Mouse (Mus musculus): ENCODE measurements around the gene Tbc1d10a. TPM values are rescaled to one million over a fixed set of nuclear protein-coding genes. Genes with fewer than 3 reads are reported as not detected.

Gene Tbc1d10a
- total and polyA plus RNA-seq, 2 experiments from 2014 or later, result 33.1 to 42.0 TPM

DNA sequence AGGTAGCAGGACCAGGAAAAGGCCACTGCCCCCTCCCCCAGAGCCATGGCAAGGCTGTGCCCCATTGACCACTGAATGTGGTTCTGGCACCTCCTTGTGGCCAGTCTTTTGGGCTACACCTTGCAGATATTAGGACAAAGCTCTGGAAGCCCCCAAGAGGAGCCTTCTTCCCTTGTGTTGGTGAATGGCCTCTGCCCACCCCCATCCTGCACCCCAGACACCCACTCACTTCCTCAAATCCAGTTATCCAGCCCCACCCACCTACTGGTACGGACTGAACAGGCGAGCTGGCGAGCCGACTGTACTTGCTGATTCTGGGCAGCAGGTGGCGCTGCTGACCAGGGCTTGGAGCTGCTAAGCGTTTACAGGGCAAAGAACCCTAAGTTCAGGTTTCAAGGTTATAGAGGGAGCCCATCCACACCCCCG, 72.1 kb downstream of the Tbc1d10a start:
- Histone ChIP-seq H3K27ac (ENCODE audit: low read depth, low read length) (no peak overlapping the region), H3K9me3 (ENCODE audit: low read length) (no peaks in the 10 kb centered on the region), H3K36me3 (ENCODE audit: insufficient read depth) (no peaks in the 10 kb centered on the region), H3K9ac (no peak overlapping the region), H3K4me3 (ENCODE audit: low read depth, low read length) (0 out of 2 replicates have a peak overlapping the region, but pooled peaks have one; percentile 12), H3K27me3 (ENCODE audit: insufficient read depth, low read length) (no peaks in the 10 kb centered on the region), H3K4me2 (ENCODE audit: low read depth) (peak overlapping the region; percentile 46), H3K4me1 (ENCODE audit: insufficient read depth) (peaks cover 6% of the 10 kb centered on the region)
- 2% methylated on average over 7 of the region's 7 CpGs for WGBS
- ATAC-seq, result peak; percentile 81
- peak; percentile 99 for TF ChIP-seq CTCF (IDR thresholded peaks at IDR 0.05; ENCODE audit: low read depth)
- peak; percentile 94 for DNase-seq

DNA sequence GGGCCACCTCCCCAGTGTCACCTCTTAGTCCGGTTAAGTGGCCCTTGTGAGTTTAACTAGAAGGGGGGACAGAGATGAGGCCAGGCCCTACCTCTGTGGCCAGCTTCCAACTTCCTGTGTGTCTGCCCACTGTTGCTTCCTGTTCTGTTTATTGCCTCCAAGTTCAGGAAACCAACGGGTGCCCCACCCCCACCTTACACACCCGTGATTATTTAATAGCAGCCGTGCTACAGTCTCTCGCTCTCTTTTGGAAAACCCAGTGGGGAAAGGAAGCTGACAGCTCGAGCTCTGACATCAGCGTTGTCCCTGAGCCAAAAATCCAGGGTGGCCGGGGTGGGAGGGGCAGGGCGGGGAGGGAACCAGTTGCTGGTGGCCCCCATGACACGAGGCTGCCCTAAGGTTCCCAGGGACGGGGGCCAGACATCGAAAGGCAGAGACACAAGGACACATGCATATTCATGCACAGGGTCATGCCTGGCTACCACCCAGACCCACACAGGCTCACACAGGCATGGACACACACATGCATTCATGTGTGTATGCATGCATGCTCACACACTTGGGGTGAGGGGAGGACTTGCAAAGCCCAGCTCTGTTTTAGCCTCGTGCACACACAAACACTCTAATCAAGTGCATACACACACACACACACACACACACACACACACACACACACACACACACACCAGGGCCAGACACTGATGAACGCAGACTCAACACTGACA, 74.0 kb downstream of the Tbc1d10a start:
- Histone ChIP-seq H3K27me3 (ENCODE audit: insufficient read depth, low read length) (peaks cover 6% of the 10 kb centered on the region), H3K4me2 (ENCODE audit: low read depth) (peak overlapping the region; percentile 23; the same call in 1 of the 2 replicates), H3K4me1 (ENCODE audit: insufficient read depth) (peaks cover 6% of the 10 kb centered on the region), H3K27ac (ENCODE audit: low read depth, low read length) (no peak overlapping the region), H3K9ac (no peak overlapping the region), H3K9me3 (ENCODE audit: low read length) (no peaks in the 10 kb centered on the region), H3K36me3 (ENCODE audit: insufficient read depth) (no peaks in the 10 kb centered on the region), H3K4me3 (ENCODE audit: low read depth, low read length) (no peak overlapping the region)
- ATAC-seq (peak; percentile 25; the same call in 1 of the 2 replicates), DNase-seq (peak; percentile 56)
- TF ChIP-seq CTCF (IDR thresholded peaks at IDR 0.05; ENCODE audit: low read depth), result no peak
- 23% methylated on average over 14 of the region's 14 CpGs for WGBS

DNA sequence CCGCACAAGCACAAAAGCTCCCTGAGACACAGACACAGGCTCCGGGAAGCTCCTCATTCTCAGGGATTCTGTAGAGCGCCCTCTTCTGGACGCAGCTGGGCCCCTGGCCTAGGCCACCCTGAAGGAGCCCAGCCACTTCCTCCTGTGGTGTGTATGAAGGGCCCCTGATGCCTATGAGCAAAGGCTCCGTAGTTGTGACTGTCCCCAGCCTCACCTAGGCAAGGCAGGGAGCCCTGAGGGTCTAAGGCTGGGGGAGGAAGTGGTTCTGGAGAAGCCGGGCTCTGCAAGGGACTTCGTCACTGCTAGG, 74.6 kb downstream of the Tbc1d10a start:
- H3K27ac ChIP-seq (ENCODE audit: low read depth, low read length), result no peak overlapping the region
- peaks cover 6% of the 10 kb centered on the region for H3K4me1 ChIP-seq (ENCODE audit: insufficient read depth)
- no peaks in the 10 kb centered on the region for H3K36me3 ChIP-seq (ENCODE audit: insufficient read depth)
- H3K4me3 ChIP-seq (ENCODE audit: low read depth, low read length), result no peak overlapping the region
- peak; percentile 58 for TF ChIP-seq CTCF (IDR thresholded peaks at IDR 0.05; ENCODE audit: low read depth)
- H3K27me3 ChIP-seq (ENCODE audit: insufficient read depth, low read length), result peaks cover 11% of the 10 kb centered on the region
- 46% methylated on average over 7 of the region's 7 CpGs for WGBS
- H3K4me2 ChIP-seq (ENCODE audit: low read depth), result no peak overlapping the region
- ATAC-seq (peak; percentile 40; the same call in 1 of the 2 replicates), DNase-seq (peak; percentile 52)
- H3K9me3 ChIP-seq (ENCODE audit: low read length), result no peaks in the 10 kb centered on the region
- no peak overlapping the region for H3K9ac ChIP-seq

DNA sequence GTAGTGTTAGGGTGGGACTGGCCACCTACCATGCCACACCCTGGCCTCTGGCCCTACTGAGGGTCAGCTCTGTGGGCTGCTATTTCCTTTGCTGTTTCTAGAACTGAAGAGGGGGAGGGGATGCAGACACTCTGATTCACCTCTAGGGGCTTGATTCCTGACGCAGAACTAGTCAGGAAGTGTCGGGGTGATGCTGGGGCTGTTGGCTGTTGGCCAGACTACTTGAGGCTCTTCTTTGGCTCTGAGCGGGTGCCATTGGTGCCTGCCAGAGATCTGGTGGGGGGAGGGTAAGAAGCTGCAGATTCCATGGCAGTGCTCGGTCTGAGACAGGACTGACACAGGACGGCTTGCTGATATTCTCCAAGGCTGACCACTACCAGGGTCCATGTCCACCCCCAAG, 75.4 kb downstream of the Tbc1d10a start:
- no peak overlapping the region for H3K4me3 ChIP-seq (ENCODE audit: low read depth, low read length)
- ATAC-seq, result peak; percentile 60
- H3K4me1 ChIP-seq (ENCODE audit: insufficient read depth), result peaks cover 6% of the 10 kb centered on the region
- peaks cover 16% of the 10 kb centered on the region for H3K27me3 ChIP-seq (ENCODE audit: insufficient read depth, low read length)
- 19% methylated on average over 5 of the region's 5 CpGs for WGBS
- peak; percentile 62 for TF ChIP-seq CTCF (IDR thresholded peaks at IDR 0.05; ENCODE audit: low read depth)
- no peaks in the 10 kb centered on the region for H3K9me3 ChIP-seq (ENCODE audit: low read length)
- H3K27ac ChIP-seq (ENCODE audit: low read depth, low read length), result no peak overlapping the region
- peak; percentile 78 for DNase-seq
- no peak overlapping the region for H3K9ac ChIP-seq
- no peak overlapping the region for H3K4me2 ChIP-seq (ENCODE audit: low read depth)
- H3K36me3 ChIP-seq (ENCODE audit: insufficient read depth), result no peaks in the 10 kb centered on the region

DNA sequence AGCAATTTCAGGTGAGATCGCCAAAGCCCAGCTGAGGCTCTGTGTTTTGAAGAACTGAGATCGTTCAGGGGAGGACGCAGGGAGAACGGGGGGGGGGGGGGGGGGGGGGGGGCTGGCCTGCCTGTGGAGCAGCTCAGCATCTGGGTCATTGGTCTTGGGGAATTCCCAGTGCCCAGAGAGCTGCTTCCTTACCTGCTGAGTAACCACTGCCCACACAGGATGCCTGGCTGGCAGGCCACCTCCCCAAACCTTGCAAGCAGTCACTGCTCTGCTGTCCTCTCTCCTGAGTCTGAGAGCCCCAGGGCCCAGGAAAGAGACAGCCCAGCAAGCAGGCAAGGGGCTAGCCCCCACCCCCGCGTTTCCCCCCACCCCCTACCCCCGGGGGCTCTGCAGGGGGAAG, 76.3 kb downstream of the Tbc1d10a start:
- TF ChIP-seq CTCF (IDR thresholded peaks at IDR 0.05; ENCODE audit: low read depth), result no peak
- Histone ChIP-seq H3K4me1 (ENCODE audit: insufficient read depth) (peaks cover 6% of the 10 kb centered on the region), H3K27ac (ENCODE audit: low read depth, low read length) (no peak overlapping the region), H3K4me3 (ENCODE audit: low read depth, low read length) (no peak overlapping the region), H3K9me3 (ENCODE audit: low read length) (no peaks in the 10 kb centered on the region), H3K9ac (no peak overlapping the region), H3K4me2 (ENCODE audit: low read depth) (no peak overlapping the region), H3K27me3 (ENCODE audit: insufficient read depth, low read length) (peaks cover 21% of the 10 kb centered on the region), H3K36me3 (ENCODE audit: insufficient read depth) (no peaks in the 10 kb centered on the region)
- no peak for DNase-seq
- no peak for ATAC-seq
- WGBS, result 17% methylated on average over 7 of the region's 7 CpGs

DNA sequence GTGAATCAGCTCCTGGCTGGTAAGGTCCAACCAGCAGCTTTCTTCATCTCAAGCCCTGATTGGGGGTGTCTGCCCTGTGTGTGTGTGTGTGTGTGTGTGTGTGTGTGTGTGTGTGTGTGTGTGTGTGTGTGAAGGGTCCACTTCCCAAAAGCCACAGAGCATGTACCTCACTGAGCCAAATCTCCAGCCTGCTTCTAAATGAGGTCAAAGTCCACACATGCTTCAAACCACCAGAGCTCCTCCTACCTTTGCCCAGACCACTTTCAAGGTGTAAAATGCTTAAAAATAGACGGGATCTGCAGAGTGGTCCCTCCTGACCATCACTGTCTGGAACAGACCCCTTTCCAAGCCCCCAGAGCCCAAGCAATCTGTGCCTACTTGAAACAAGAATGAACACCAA, 76.7 kb downstream of the Tbc1d10a start:
- no peak overlapping the region for H3K9ac ChIP-seq
- WGBS, result 32% methylated on average over 1 of the region's 1 CpGs
- H3K4me2 ChIP-seq (ENCODE audit: low read depth), result no peak overlapping the region
- DNase-seq (no peak), ATAC-seq (no peak)
- TF ChIP-seq CTCF (IDR thresholded peaks at IDR 0.05; ENCODE audit: low read depth), result no peak
- no peak overlapping the region for H3K27ac ChIP-seq (ENCODE audit: low read depth, low read length)
- no peaks in the 10 kb centered on the region for H3K36me3 ChIP-seq (ENCODE audit: insufficient read depth)
- H3K27me3 ChIP-seq (ENCODE audit: insufficient read depth, low read length), result peaks cover 21% of the 10 kb centered on the region
- peaks cover 6% of the 10 kb centered on the region for H3K4me1 ChIP-seq (ENCODE audit: insufficient read depth)
- no peak overlapping the region for H3K4me3 ChIP-seq (ENCODE audit: low read depth, low read length)
- no peaks in the 10 kb centered on the region for H3K9me3 ChIP-seq (ENCODE audit: low read length)

DNA sequence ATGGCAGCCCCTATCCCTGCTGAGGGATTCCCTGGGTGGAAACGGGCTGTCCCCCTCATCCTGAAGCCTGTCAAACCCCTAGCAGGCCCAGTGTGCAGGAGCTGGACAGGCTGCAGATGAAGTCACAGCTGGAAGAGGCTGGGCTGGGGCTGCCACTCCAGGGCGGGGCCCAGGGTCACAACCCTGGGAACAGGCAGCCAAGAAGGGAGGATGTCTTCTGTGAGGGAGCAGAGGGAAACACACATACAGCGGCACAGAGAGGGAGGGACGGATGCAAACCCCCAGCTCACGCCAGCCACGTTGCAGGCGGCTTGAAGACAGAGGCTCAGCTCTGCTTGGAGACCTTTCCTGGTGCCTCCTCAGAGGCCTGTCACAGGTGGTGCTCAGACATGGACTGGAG, 77.5 kb downstream of the Tbc1d10a start:
- H3K4me2 ChIP-seq (ENCODE audit: low read depth), result no peak overlapping the region
- peaks cover 6% of the 10 kb centered on the region for H3K4me1 ChIP-seq (ENCODE audit: insufficient read depth)
- ATAC-seq (no peak), DNase-seq (no peak)
- H3K27ac ChIP-seq (ENCODE audit: low read depth, low read length), result no peak overlapping the region
- H3K9ac ChIP-seq, result no peak overlapping the region
- peaks cover 22% of the 10 kb centered on the region for H3K27me3 ChIP-seq (ENCODE audit: insufficient read depth, low read length)
- H3K36me3 ChIP-seq (ENCODE audit: insufficient read depth), result no peaks in the 10 kb centered on the region
- 76% methylated on average over 7 of the region's 7 CpGs for WGBS
- TF ChIP-seq CTCF (IDR thresholded peaks at IDR 0.05; ENCODE audit: low read depth), result no peak
- no peak overlapping the region for H3K4me3 ChIP-seq (ENCODE audit: low read depth, low read length)
- H3K9me3 ChIP-seq (ENCODE audit: low read length), result no peaks in the 10 kb centered on the region

Small RNA genes within 50 kb of the gene (microRNA-seq; reads per million reads assigned to microRNA genes)
- gene Mir3060, result 5.8 to 7.1 reads per million in 2 experiments

Other genes starting within 250 kb of the Tbc1d10a start
- gene Pes1, start 222.8 kb upstream of the Tbc1d10a start, total RNA-seq (2014; rRNA removed), result 49.2 and 50.0 TPM in 2 replicates
- 53.8 and 55.8 TPM in 2 replicates for gene Pes1, start 222.8 kb upstream of the Tbc1d10a start, polyA plus RNA-seq (2015; fragmentation: Nextera tagmentation; extraction: Ambion mirVana)
- gene 4930556J24Rik, start 210.0 kb upstream of the Tbc1d10a start, total RNA-seq (2014; rRNA removed), result not detected in 2 replicates
- not detected in 2 replicates for gene 4930556J24Rik, start 210.0 kb upstream of the Tbc1d10a start, polyA plus RNA-seq (2015; fragmentation: Nextera tagmentation; extraction: Ambion mirVana)
- gene Gal3st1, start 203.2 kb upstream of the Tbc1d10a start, total RNA-seq (2014; rRNA removed), result 6.5 and 9.9 TPM in 2 replicates
- 8.0 and 8.3 TPM in 2 replicates for gene Gal3st1, start 203.2 kb upstream of the Tbc1d10a start, polyA plus RNA-seq (2015; fragmentation: Nextera tagmentation; extraction: Ambion mirVana)
- not detected in 2 replicates for gene Sec14l4, start 155.3 kb upstream of the Tbc1d10a start, total RNA-seq (2014; rRNA removed)
- gene Sec14l4, start 155.3 kb upstream of the Tbc1d10a start, polyA plus RNA-seq (2015; fragmentation: Nextera tagmentation; extraction: Ambion mirVana), result not detected in 2 replicates
- gene Sec14l3, start 121.9 kb upstream of the Tbc1d10a start, total RNA-seq (2014; rRNA removed), result 3.6 and 4.7 TPM in 2 replicates
- 2.1 and 3.8 TPM in 2 replicates for gene Sec14l3, start 121.9 kb upstream of the Tbc1d10a start, polyA plus RNA-seq (2015; fragmentation: Nextera tagmentation; extraction: Ambion mirVana)
- 10.1 and 11.8 TPM in 2 replicates for gene Mtfp1, start 91.3 kb upstream of the Tbc1d10a start, total RNA-seq (2014; rRNA removed)
- gene Mtfp1, start 91.3 kb upstream of the Tbc1d10a start, polyA plus RNA-seq (2015; fragmentation: Nextera tagmentation; extraction: Ambion mirVana), result 12.4 and 14.2 TPM in 2 replicates
- 4.4 and 5.8 TPM in 2 replicates for gene Sec14l2, start 63.4 kb upstream of the Tbc1d10a start, total RNA-seq (2014; rRNA removed)
- gene Sec14l2, start 63.4 kb upstream of the Tbc1d10a start, polyA plus RNA-seq (2015; fragmentation: Nextera tagmentation; extraction: Ambion mirVana), result 2.9 and 3.4 TPM in 2 replicates
- gene Rnf215, start 51.6 kb upstream of the Tbc1d10a start, total RNA-seq (2014; rRNA removed), result 73.9 and 90.1 TPM in 2 replicates
- 37.4 and 45.4 TPM in 2 replicates for gene Rnf215, start 51.6 kb upstream of the Tbc1d10a start, polyA plus RNA-seq (2015; fragmentation: Nextera tagmentation; extraction: Ambion mirVana)
- 13.9 and 25.0 TPM in 2 replicates for gene Ccdc157, start 26.5 kb upstream of the Tbc1d10a start, total RNA-seq (2014; rRNA removed)
- gene Ccdc157, start 26.5 kb upstream of the Tbc1d10a start, polyA plus RNA-seq (2015; fragmentation: Nextera tagmentation; extraction: Ambion mirVana), result 5.2 and 7.8 TPM in 2 replicates
- gene Sf3a1, start 26.4 kb upstream of the Tbc1d10a start, total RNA-seq (2014; rRNA removed), result 46.7 and 54.4 TPM in 2 replicates
- 30.6 and 34.6 TPM in 2 replicates for gene Sf3a1, start 26.4 kb upstream of the Tbc1d10a start, polyA plus RNA-seq (2015; fragmentation: Nextera tagmentation; extraction: Ambion mirVana)
- gene Castor1, start 31.4 kb downstream of the Tbc1d10a start, total RNA-seq (2014; rRNA removed), result 5.0 and 6.9 TPM in 2 replicates
- gene Castor1, start 31.4 kb downstream of the Tbc1d10a start, polyA plus RNA-seq (2015; fragmentation: Nextera tagmentation; extraction: Ambion mirVana), result 4.2 and 4.9 TPM in 2 replicates
- 0.05 TPM in 1 of 2 replicates, not detected in the other for gene Osm, start 49.6 kb downstream of the Tbc1d10a start, total RNA-seq (2014; rRNA removed)
- 0.13 and 0.14 TPM in 2 replicates for gene Osm, start 49.6 kb downstream of the Tbc1d10a start, polyA plus RNA-seq (2015; fragmentation: Nextera tagmentation; extraction: Ambion mirVana)
- 0.08 and 0.43 TPM in 2 replicates for gene Lif, start 70.8 kb downstream of the Tbc1d10a start, total RNA-seq (2014; rRNA removed)
- gene Lif, start 70.8 kb downstream of the Tbc1d10a start, polyA plus RNA-seq (2015; fragmentation: Nextera tagmentation; extraction: Ambion mirVana), result 0.05 and 0.22 TPM in 2 replicates

Measured in forebrain, postnatal 0 days (tissue).